Mouse (Mus musculus): Measurements from ENCODE around the gene 9930022D16Rik.

9930022D16Rik gene

DNA sequence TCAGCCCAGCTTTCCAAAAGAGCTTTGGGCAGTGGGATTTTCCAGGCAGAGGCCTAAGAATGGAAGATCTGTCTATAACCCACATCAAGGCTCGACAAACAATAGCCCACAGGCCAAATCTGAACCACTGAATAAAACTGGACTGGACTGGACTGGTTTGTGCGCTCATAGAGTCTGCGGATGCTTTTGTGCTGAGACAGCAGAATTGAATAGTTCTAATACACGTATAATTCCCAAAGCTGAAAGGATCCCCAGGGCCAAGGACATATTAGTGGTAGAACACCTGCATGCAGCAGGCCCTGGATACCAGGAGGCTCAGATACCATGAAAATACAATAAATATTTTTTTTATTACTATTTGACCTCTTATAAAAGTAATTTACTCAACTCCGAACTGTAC, 42.5 kb downstream of the 9930022D16Rik start:
- DNase-seq (ENCODE audit: low spot score) = no peak

DNA sequence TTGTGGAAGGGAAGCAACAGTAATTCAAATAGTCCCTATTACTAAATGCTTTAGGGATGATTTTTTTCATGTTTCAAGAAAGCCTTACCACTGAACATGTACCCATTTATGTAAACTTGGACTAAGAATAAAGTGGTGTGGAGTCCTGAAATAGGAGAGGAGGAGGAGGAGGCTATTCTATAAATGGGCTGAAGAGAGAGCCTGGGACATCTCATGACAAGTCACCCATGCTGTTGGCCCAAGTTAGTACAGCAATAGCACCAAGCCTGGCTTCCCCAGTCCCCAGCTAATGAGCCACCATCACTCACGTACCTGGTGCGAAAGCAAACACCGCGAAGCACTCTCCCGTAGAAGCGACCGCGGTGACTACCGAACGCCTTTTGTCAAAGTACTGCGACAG, 44.4 kb downstream of the 9930022D16Rik start:
- DNase-seq (ENCODE audit: low spot score) = no peak

DNA sequence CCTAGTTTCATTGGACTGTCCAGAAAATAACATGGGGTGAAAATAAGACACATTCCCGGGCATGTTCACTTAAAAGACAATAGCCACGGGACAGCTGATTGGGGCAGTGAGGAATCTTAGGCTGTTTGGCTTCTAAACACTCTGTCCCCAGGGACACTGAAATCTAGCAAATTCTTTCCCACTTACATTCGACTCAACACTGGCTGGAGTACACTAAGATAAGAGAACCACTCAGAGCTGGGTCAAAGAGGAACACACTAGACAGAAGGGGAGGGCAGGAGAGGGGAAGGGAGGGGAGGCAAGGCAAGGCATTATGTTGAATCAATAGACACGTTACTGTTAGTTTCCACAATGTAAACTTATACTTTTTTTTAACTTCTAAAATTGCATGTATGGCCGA, 46.9 kb downstream of the 9930022D16Rik start:
- DNase-seq (ENCODE audit: low spot score) = no peak

DNA sequence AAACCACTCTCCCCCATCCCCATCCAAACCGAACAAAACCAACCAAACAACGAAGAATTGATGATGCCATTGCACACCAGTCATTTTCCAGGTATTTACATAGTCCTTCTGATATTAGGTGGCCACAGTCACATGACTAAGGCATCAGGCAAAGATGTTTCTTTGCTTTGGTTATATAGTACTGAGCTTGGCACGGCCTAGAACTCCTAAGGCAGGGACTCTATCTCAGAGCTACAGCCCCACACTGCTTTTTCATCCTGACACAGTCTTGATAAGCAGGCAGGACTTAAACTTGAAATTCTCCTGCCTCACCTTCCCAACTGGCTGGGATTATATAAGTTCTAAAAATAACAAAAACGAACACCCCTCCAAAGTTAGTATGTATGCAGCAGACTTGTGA, 51.4 kb downstream of the 9930022D16Rik start:
- DNase-seq (ENCODE audit: low spot score) = no peak

DNA sequence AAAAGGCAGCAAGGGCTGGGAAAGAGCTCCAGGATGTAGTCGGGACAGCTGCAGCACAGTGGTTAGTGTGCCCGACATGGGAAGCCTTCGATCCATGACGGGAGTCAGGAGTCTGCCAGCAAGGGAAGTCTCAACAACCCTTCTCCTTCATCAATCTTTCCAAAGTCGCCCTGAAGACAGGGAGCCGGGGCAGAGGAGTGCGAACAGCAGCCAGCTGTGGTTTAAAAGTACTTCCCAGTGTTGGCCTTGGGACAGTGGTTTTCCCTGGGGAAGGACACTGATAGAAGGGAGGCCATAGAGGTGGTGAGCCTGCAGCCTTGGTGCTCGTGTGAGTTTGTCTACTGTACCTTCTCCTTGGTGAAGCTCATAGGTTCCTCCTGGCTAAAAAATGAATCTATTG, 53.3 kb downstream of the 9930022D16Rik start:
- DNase-seq (ENCODE audit: low spot score) = no peak

DNA sequence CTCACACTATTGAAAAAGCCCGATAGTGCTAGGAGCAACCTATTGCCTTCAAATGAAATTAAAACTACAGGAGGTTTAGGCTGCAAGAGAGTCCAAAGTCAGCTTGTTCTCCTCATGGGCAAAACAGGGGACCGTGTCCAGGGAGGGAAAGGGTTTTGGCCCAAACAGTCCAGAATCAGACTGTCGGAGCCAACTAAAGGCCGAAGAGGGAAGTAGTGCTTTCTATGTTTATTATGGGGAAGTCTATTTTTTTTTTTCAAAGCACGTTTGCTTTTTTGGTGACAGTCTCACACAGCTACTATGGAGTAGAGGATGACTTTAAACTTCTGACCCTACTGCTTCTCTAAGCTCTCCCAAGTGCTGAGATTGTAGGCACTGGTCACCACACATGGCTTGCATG, 54.4 kb downstream of the 9930022D16Rik start:
- DNase-seq (ENCODE audit: low spot score) = no peak

Data from ovary, postnatal 14 days (tissue).